ENCODE assay signal across 9 mouse cellular contexts in genomic region chr5:124019348-124020216, GRCm38 (mm10). TPM values are rescaled to one million over a fixed set of nuclear protein-coding genes. Genes with fewer than 3 reads are reported as not detected.
DNase-seq lines count a peak whose midpoint lies in the region; ATAC-seq and TF ChIP-seq lines count a peak whose summit lies in the region.
"Had no signal": no experiment of that assay in that cellular context is flagged by ENCODE, and none has a peak within 500 bp of the region (broad histone marks: within the 10 kb centered on the region; RNA-seq: fewer than 3 reads in every experiment).

No protein-coding gene starts in this region.

- WGBS in intestine, embryonic 15.5 days, result 62% methylated on average over 12 of the region's 12 CpGs
- WGBS in intestine, postnatal 0 days, result 55% methylated on average over 12 of the region's 12 CpGs
- 66% methylated on average over 12 of the region's 12 CpGs for WGBS in kidney, embryonic 16.5 days
- 42% methylated on average over 12 of the region's 12 CpGs for WGBS in liver, embryonic 11.5 days

- 0 out of 2 replicates have a peak overlapping the region, but pooled peaks have one; percentile 22 for H3K27ac ChIP-seq in intestine, embryonic 15.5 days
- no peak overlapping the region for H3K27ac ChIP-seq in intestine, postnatal 0 days (ENCODE audit: low read depth, low read length)
- H3K27ac ChIP-seq in brown adipose tissue, adult 24 weeks (replicated peaks; ENCODE audit: low read depth, low read length), result 0 out of 2 replicates have a peak overlapping the region, but pooled peaks have one; percentile 3
- H3K27ac ChIP-seq in kidney, embryonic 16.5 days (ENCODE audit: low read length), result peak overlapping the region; percentile 39; the same call in 1 of the 2 replicates
- H3K27ac ChIP-seq in liver, embryonic 11.5 days (ENCODE audit: low read depth, low read length), result peak overlapping the region; percentile 54
- H3K27ac ChIP-seq: limb, embryonic 12.5 days had no signal

- H3K4me1 ChIP-seq in intestine, embryonic 15.5 days (replicated peaks), result peaks cover 21% of the 10 kb centered on the region
- H3K4me1 ChIP-seq in intestine, postnatal 0 days (replicated peaks; ENCODE audit: control insufficient read depth, insufficient read depth, low read length), result no peaks in the 10 kb centered on the region
- H3K4me1 ChIP-seq in brown adipose tissue, adult 24 weeks (ENCODE audit: control insufficient read depth, insufficient read depth, insufficient read length, low read length), result peaks cover 27% of the 10 kb centered on the region
- peaks cover 56% of the 10 kb centered on the region for H3K4me1 ChIP-seq in kidney, embryonic 16.5 days (ENCODE audit: insufficient read depth, low read length)
- peaks cover 94% of the 10 kb centered on the region for H3K4me1 ChIP-seq in liver, embryonic 11.5 days (replicated peaks; ENCODE audit: control insufficient read depth, insufficient read depth, low read length)

- no peak for TF ChIP-seq CTCF in intestine, postnatal 0 days (IDR thresholded peaks at IDR 0.05; ENCODE audit: low read depth)

- ATAC-seq in intestine, embryonic 15.5 days, result no peak
- no peak for ATAC-seq in intestine, postnatal 0 days
- ATAC-seq in kidney, embryonic 16.5 days (ENCODE audit: low FRiP score, low TSS enrichment), result no peak; the same call in 1 of the 2 replicates
- peak; percentile 53 for ATAC-seq in liver, embryonic 11.5 days (replicated peaks; ENCODE audit: low FRiP score)
- ATAC-seq in monocyte, adult 5-6 weeks (replicated peaks; ENCODE audit: insufficient number of reproducible peaks, low FRiP score, low TSS enrichment, poor library complexity, severe bottlenecking), result 0 out of 2 replicates have a peak, but pooled peaks have one; percentile 8

- no peak overlapping the region for H3K4me2 ChIP-seq in intestine, embryonic 15.5 days (replicated peaks)
- no peak overlapping the region for H3K4me2 ChIP-seq in intestine, postnatal 0 days (replicated peaks; ENCODE audit: low read depth)
- H3K4me2 ChIP-seq in kidney, embryonic 16.5 days (replicated peaks; ENCODE audit: low read depth, low read length), result 0 out of 2 replicates have a peak overlapping the region, but pooled peaks have one; percentile 10
- peak overlapping the region; percentile 50 for H3K4me2 ChIP-seq in liver, embryonic 11.5 days
- H3K4me2 ChIP-seq: limb, embryonic 12.5 days had no signal

- no peaks in the 10 kb centered on the region for H3K9me3 ChIP-seq in intestine, embryonic 15.5 days
- H3K9me3 ChIP-seq in intestine, postnatal 0 days (ENCODE audit: control insufficient read depth), result no peaks in the 10 kb centered on the region
- no peaks in the 10 kb centered on the region for H3K9me3 ChIP-seq in kidney, embryonic 16.5 days (ENCODE audit: low read length)
- H3K9me3 ChIP-seq in liver, embryonic 11.5 days (ENCODE audit: control insufficient read depth, low read length), result no peaks in the 10 kb centered on the region
- H3K9me3 ChIP-seq: limb, embryonic 12.5 days had no signal

- H3K36me3 ChIP-seq in intestine, embryonic 15.5 days, result no peaks in the 10 kb centered on the region
- no peaks in the 10 kb centered on the region for H3K36me3 ChIP-seq in intestine, postnatal 0 days (ENCODE audit: control insufficient read depth, insufficient read depth)
- peaks cover 5% of the 10 kb centered on the region; the same call in 1 of the 2 replicates for H3K36me3 ChIP-seq in kidney, embryonic 16.5 days (ENCODE audit: insufficient read depth, low read length)
- no peaks in the 10 kb centered on the region for H3K36me3 ChIP-seq in liver, embryonic 11.5 days (ENCODE audit: control insufficient read depth, insufficient read depth, low read length)

- peak; percentile 86 for DNase-seq in heart, adult 8-10 months (ENCODE audit: low spot score)
- no peak for DNase-seq in liver, embryonic 11.5 days (ENCODE audit: low spot score)
- DNase-seq in thymus, postnatal 14 days, result peak; percentile 72

- H3K4me3 ChIP-seq in intestine, embryonic 15.5 days (replicated peaks), result no peak overlapping the region
- H3K4me3 ChIP-seq in intestine, postnatal 0 days (ENCODE audit: low read depth, low read length), result no peak overlapping the region
- H3K4me3 ChIP-seq in brown adipose tissue, adult 24 weeks (ENCODE audit: insufficient read depth, low read depth, low read length), result no peak overlapping the region
- no peak overlapping the region for H3K4me3 ChIP-seq in kidney, embryonic 16.5 days (ENCODE audit: low read length)
- H3K4me3 ChIP-seq in liver, embryonic 11.5 days (ENCODE audit: low read depth, low read length), result 0 out of 2 replicates have a peak overlapping the region, but pooled peaks have one; percentile 4
- H3K4me3 ChIP-seq: limb, embryonic 12.5 days had no signal

- no peak overlapping the region for H3K9ac ChIP-seq in intestine, embryonic 15.5 days
- no peak overlapping the region for H3K9ac ChIP-seq in intestine, postnatal 0 days (ENCODE audit: low read depth, low read length)
- no peak overlapping the region; the same call in 1 of the 2 replicates for H3K9ac ChIP-seq in kidney, embryonic 16.5 days (replicated peaks; ENCODE audit: low read length)
- H3K9ac ChIP-seq in liver, embryonic 11.5 days (ENCODE audit: low read depth, low read length), result peak overlapping the region; percentile 9; the same call in 1 of the 2 replicates
- H3K9ac ChIP-seq: limb, embryonic 12.5 days had no signal

- no peaks in the 10 kb centered on the region for H3K27me3 ChIP-seq in intestine, embryonic 15.5 days (replicated peaks)
- H3K27me3 ChIP-seq in intestine, postnatal 0 days (replicated peaks; ENCODE audit: control insufficient read depth, insufficient read depth, low read length), result no peaks in the 10 kb centered on the region
- no peaks in the 10 kb centered on the region for H3K27me3 ChIP-seq in kidney, embryonic 16.5 days (ENCODE audit: insufficient read depth, low read length)
- no peaks in the 10 kb centered on the region for H3K27me3 ChIP-seq in liver, embryonic 11.5 days (replicated peaks; ENCODE audit: control insufficient read depth, insufficient read depth, low read length)
- H3K27me3 ChIP-seq: limb, embryonic 12.5 days had no signal

RNA-seq across cellular contexts. Expression of gene Vps37b, which starts 12.5 kb away (rescaled TPM):
- 28.2 and 28.8 TPM in 2 replicates for polyA plus RNA-seq in intestine, embryonic 15.5 days (2015; fragmentation: Nextera tagmentation; extraction: Ambion mirVana)
- 16.7 and 17.8 TPM in 2 replicates for polyA plus RNA-seq in intestine, postnatal 0 days (2015; fragmentation: Nextera tagmentation; extraction: Ambion mirVana)
- 2.7 and 3.7 TPM in 2 replicates for polyA plus RNA-seq in brown adipose tissue, adult 24 weeks (2012; ENCODE audit: insufficient read depth, insufficient read length, missing spikeins)
- total RNA-seq in heart, adult 8-10 months (2022), result 10 to 100 TPM; 13.7 to 24.0 (median 16.5) TPM
- polyA plus RNA-seq in kidney, embryonic 16.5 days (2015; fragmentation: Nextera tagmentation; extraction: Ambion mirVana), result 40.8 and 41.8 TPM in 2 replicates
- polyA plus RNA-seq in liver, embryonic 11.5 days (2014; fragmentation: Nextera tagmentation; extraction: Ambion mirVana), result 31.3 TPM in 2 replicates
- 118 to 126 TPM (median 121 TPM) in 3 replicates for total RNA-seq in monocyte, adult 5-6 weeks (2017)

RNA-seq across cellular contexts. Expression of gene Hip1r, which starts 46.2 kb away (rescaled TPM):
- 26.0 and 29.3 TPM in 2 replicates for polyA plus RNA-seq in intestine, embryonic 15.5 days (2015; fragmentation: Nextera tagmentation; extraction: Ambion mirVana)
- 18.3 and 22.6 TPM in 2 replicates for polyA plus RNA-seq in intestine, postnatal 0 days (2015; fragmentation: Nextera tagmentation; extraction: Ambion mirVana)
- 3.8 and 5.2 TPM in 2 replicates for polyA plus RNA-seq in brown adipose tissue, adult 24 weeks (2012; ENCODE audit: insufficient read depth, insufficient read length, missing spikeins)
- 10 to 100 TPM; 11.5 to 15.5 (median 13.7) TPM for total RNA-seq in heart, adult 8-10 months (2022)
- polyA plus RNA-seq in kidney, embryonic 16.5 days (2015; fragmentation: Nextera tagmentation; extraction: Ambion mirVana), result 23.1 and 25.6 TPM in 2 replicates
- 20.2 and 20.6 TPM in 2 replicates for polyA plus RNA-seq in liver, embryonic 11.5 days (2014; fragmentation: Nextera tagmentation; extraction: Ambion mirVana)
- total RNA-seq in monocyte, adult 5-6 weeks (2017), result 47.8 to 65.8 TPM (median 64.6 TPM) in 3 replicates

Comparison
In these comparisons a context has a peak if more than half of its experiments do, and no peak if none do; other contexts are left out.
1. ATAC-seq: peak in liver, embryonic 11.5 days (single experiment) and monocyte, adult 5-6 weeks (single experiment); none in intestine, embryonic 15.5 days (single experiment), intestine, postnatal 0 days (single experiment) and kidney, embryonic 16.5 days (single experiment).
2. H3K4me2 ChIP-seq: peak in kidney, embryonic 16.5 days (single experiment) and liver, embryonic 11.5 days (single experiment); none in intestine, embryonic 15.5 days (single experiment) and intestine, postnatal 0 days (single experiment).